Mouse (Mus musculus) kidney, adult 2 months (tissue): ENCODE measurements around the gene Nrxn3.

Experiments used
- CTCF ChIP-seq: fragments of 200-500 bp; conservative IDR thresholded peaks from 2 replicates; pipeline ENCODE4 v1.5.1; 2011; ENCODE audit warnings: low read depth, mild to moderate bottlenecking, control low read depth, low read length, moderate library complexity, mixed read lengths; ENCODE audit not compliant: insufficient read depth, insufficient read length
- POLR2A ChIP-seq: fragments of 200-500 bp; IDR thresholded peaks from one replicate; pipeline ENCODE4 v1.6.1; 2011; ENCODE audit warnings: low read depth, low read length, control low read depth

DNA sequence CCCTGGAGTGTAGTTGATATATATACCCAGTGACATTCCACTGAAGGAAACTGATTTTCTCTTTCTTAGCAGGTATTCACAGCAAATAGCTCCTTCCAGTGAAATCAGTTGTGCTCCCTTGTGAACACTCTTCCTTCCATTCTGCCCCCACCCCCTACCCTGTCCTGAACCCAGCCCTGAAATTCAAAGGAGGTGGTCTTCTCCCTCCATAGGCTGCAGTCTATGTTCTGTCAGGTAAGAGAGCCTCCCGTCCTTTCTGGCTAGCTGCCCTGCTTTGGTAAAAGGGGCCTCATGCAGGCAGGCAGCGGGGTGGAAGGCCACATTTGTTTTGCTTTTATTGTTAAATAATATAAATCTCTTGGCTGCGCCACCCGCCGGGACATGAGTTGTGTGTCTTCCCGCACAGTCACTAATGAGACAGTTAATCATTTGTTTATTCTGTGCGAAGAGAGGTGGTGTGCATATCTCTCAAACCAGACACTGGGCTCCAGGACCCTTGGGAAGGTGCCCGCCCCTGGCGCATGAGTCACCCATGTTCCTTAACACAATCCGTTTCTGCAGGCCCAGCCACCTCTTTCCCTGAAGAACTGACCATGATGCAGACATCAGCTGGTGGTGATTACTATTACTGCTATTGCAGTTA is 261.1 kb downstream of the Nrxn3 start:
- TF ChIP-seq CTCF (no peak), POLR2A (no peak)
